Mouse (Mus musculus): ENCODE results near the gene Sacs. TPM values are rescaled to one million over a fixed set of nuclear protein-coding genes. Genes with fewer than 3 reads are reported as not detected.

Gene Sacs
- polyA plus RNA-seq, 1 experiment from 2014 or later, result 2.8 TPM

- Histone ChIP-seq H3K27me3 (no peaks in the 10 kb centered on the region), H3K4me2 (no peak overlapping the region), H3K27ac (no peak overlapping the region), H3K9ac (no peak overlapping the region), H3K4me3 (no peak overlapping the region), H3K4me1 (peaks cover 17% of the 10 kb centered on the region), H3K36me3 (no peaks in the 10 kb centered on the region), H3K9me3 (no peaks in the 10 kb centered on the region)
- whole genome bisulfite sequencing, result 75% methylated on average over 10 of the region's 10 CpGs
- ATAC-seq (ENCODE audit: insufficient number of reproducible peaks, insufficient read depth, low FRiP score, low TSS enrichment, low read depth), result no peak
Observed at GRCm38 (mm10) chr14:61161367-61162334, 23.4 kb downstream of the Sacs start.

GRCm38 (mm10) chr14:61164461-61164860 is 26.2 kb downstream of the Sacs start:
- H3K4me1 ChIP-seq, result peaks cover 17% of the 10 kb centered on the region
- no peaks in the 10 kb centered on the region for H3K27me3 ChIP-seq
- no peak overlapping the region for H3K4me3 ChIP-seq
- WGBS, result 85% methylated on average over 3 of the region's 3 CpGs
- H3K4me2 ChIP-seq, result no peak overlapping the region
- no peaks in the 10 kb centered on the region for H3K9me3 ChIP-seq
- ATAC-seq (ENCODE audit: insufficient number of reproducible peaks, insufficient read depth, low FRiP score, low TSS enrichment, low read depth), result no peak
- H3K36me3 ChIP-seq, result no peaks in the 10 kb centered on the region
- no peak overlapping the region for H3K27ac ChIP-seq
- no peak overlapping the region for H3K9ac ChIP-seq

GRCm38 (mm10) chr14:61165929-61166328 is 27.7 kb downstream of the Sacs start:
- no peaks in the 10 kb centered on the region for H3K36me3 ChIP-seq
- H3K27me3 ChIP-seq, result no peaks in the 10 kb centered on the region
- H3K4me1 ChIP-seq, result peaks cover 14% of the 10 kb centered on the region
- H3K9ac ChIP-seq, result no peak overlapping the region
- ATAC-seq (ENCODE audit: insufficient number of reproducible peaks, insufficient read depth, low FRiP score, low TSS enrichment, low read depth), result no peak
- 88% methylated on average over 9 of the region's 9 CpGs for WGBS
- no peaks in the 10 kb centered on the region for H3K9me3 ChIP-seq
- no peak overlapping the region for H3K4me2 ChIP-seq
- H3K4me3 ChIP-seq, result no peak overlapping the region
- no peak overlapping the region for H3K27ac ChIP-seq

- H3K4me3 ChIP-seq, result no peak overlapping the region
- no peak overlapping the region for H3K4me2 ChIP-seq
- H3K36me3 ChIP-seq, result no peaks in the 10 kb centered on the region
- H3K27ac ChIP-seq, result no peak overlapping the region
- no peaks in the 10 kb centered on the region for H3K9me3 ChIP-seq
- peaks cover 9% of the 10 kb centered on the region for H3K4me1 ChIP-seq
- no peak for ATAC-seq (ENCODE audit: insufficient number of reproducible peaks, insufficient read depth, low FRiP score, low TSS enrichment, low read depth)
- H3K27me3 ChIP-seq, result no peaks in the 10 kb centered on the region
- 86% methylated on average over 5 of the region's 5 CpGs for WGBS
- H3K9ac ChIP-seq, result no peak overlapping the region
Observed at GRCm38 (mm10) chr14:61171261-61171970, 33.2 kb downstream of the Sacs start.

- peak overlapping the region; percentile 86 for H3K4me2 ChIP-seq
- WGBS, result under 1% methylated on average over 46 of the region's 52 CpGs
- H3K4me1 ChIP-seq, result peaks cover 9% of the 10 kb centered on the region
- H3K9ac ChIP-seq, result peak overlapping the region; percentile 82
- H3K9me3 ChIP-seq, result no peaks in the 10 kb centered on the region
- no peaks in the 10 kb centered on the region for H3K36me3 ChIP-seq
- no peaks in the 10 kb centered on the region for H3K27me3 ChIP-seq
- peak overlapping the region; percentile 86 for H3K27ac ChIP-seq
- H3K4me3 ChIP-seq, result peak overlapping the region; percentile 80
- peak; percentile 97 for ATAC-seq (ENCODE audit: insufficient number of reproducible peaks, insufficient read depth, low FRiP score, low TSS enrichment, low read depth)
Observed at GRCm38 (mm10) chr14:61172548-61173158, 34.4 kb downstream of the Sacs start.

GRCm38 (mm10) chr14:61173229-61173628 is 35.0 kb downstream of the Sacs start:
- peak overlapping the region; percentile 86 for H3K4me2 ChIP-seq
- H3K9me3 ChIP-seq, result no peaks in the 10 kb centered on the region
- peak overlapping the region; percentile 86 for H3K27ac ChIP-seq
- peak overlapping the region; percentile 80 for H3K4me3 ChIP-seq
- no peaks in the 10 kb centered on the region for H3K36me3 ChIP-seq
- ATAC-seq (ENCODE audit: insufficient number of reproducible peaks, insufficient read depth, low FRiP score, low TSS enrichment, low read depth), result peak; percentile 40; the same call in 1 of the 2 replicates
- peaks cover 9% of the 10 kb centered on the region for H3K4me1 ChIP-seq
- WGBS, result under 1% methylated on average over 37 of the region's 37 CpGs
- peak overlapping the region; percentile 82 for H3K9ac ChIP-seq
- H3K27me3 ChIP-seq, result no peaks in the 10 kb centered on the region

GRCm38 (mm10) chr14:61191904-61192303 is 53.6 kb downstream of the Sacs start:
- peaks cover 49% of the 10 kb centered on the region for H3K36me3 ChIP-seq
- no peak overlapping the region for H3K27ac ChIP-seq
- no peak overlapping the region for H3K4me3 ChIP-seq
- no peak for ATAC-seq (ENCODE audit: insufficient number of reproducible peaks, insufficient read depth, low FRiP score, low TSS enrichment, low read depth)
- no peak overlapping the region for H3K9ac ChIP-seq
- H3K4me1 ChIP-seq, result no peaks in the 10 kb centered on the region
- no peaks in the 10 kb centered on the region for H3K27me3 ChIP-seq
- no peak overlapping the region for H3K4me2 ChIP-seq
- WGBS, result 85% methylated on average over 7 of the region's 7 CpGs
- no peaks in the 10 kb centered on the region for H3K9me3 ChIP-seq

- ATAC-seq (ENCODE audit: insufficient number of reproducible peaks, insufficient read depth, low FRiP score, low TSS enrichment, low read depth), result no peak
- H3K27ac ChIP-seq, result no peak overlapping the region
- H3K4me3 ChIP-seq, result no peak overlapping the region
- H3K27me3 ChIP-seq, result no peaks in the 10 kb centered on the region
- no peaks in the 10 kb centered on the region for H3K4me1 ChIP-seq
- H3K4me2 ChIP-seq, result no peak overlapping the region
- H3K36me3 ChIP-seq, result peaks cover 53% of the 10 kb centered on the region
- H3K9me3 ChIP-seq, result no peaks in the 10 kb centered on the region
- no peak overlapping the region for H3K9ac ChIP-seq
- 68% methylated on average over 10 of the region's 10 CpGs for WGBS
Observed at GRCm38 (mm10) chr14:61192326-61192725, 54.1 kb downstream of the Sacs start.

GRCm38 (mm10) chr14:61194416-61194815 is 56.2 kb downstream of the Sacs start:
- H3K4me1 ChIP-seq, result no peaks in the 10 kb centered on the region
- ATAC-seq (ENCODE audit: insufficient number of reproducible peaks, insufficient read depth, low FRiP score, low TSS enrichment, low read depth), result no peak
- H3K4me2 ChIP-seq, result no peak overlapping the region
- no peak overlapping the region for H3K27ac ChIP-seq
- H3K27me3 ChIP-seq, result no peaks in the 10 kb centered on the region
- H3K4me3 ChIP-seq, result no peak overlapping the region
- H3K36me3 ChIP-seq, result peaks cover 64% of the 10 kb centered on the region
- no peak overlapping the region for H3K9ac ChIP-seq
- no peaks in the 10 kb centered on the region for H3K9me3 ChIP-seq
- 81% methylated on average over 4 of the region's 4 CpGs for WGBS

- no peak for ATAC-seq (ENCODE audit: insufficient number of reproducible peaks, insufficient read depth, low FRiP score, low TSS enrichment, low read depth)
- H3K4me2 ChIP-seq, result no peak overlapping the region
- H3K4me1 ChIP-seq, result no peaks in the 10 kb centered on the region
- H3K9ac ChIP-seq, result no peak overlapping the region
- no peaks in the 10 kb centered on the region for H3K27me3 ChIP-seq
- WGBS, result 83% methylated on average over 5 of the region's 5 CpGs
- H3K27ac ChIP-seq, result no peak overlapping the region
- peaks cover 77% of the 10 kb centered on the region for H3K36me3 ChIP-seq
- no peaks in the 10 kb centered on the region for H3K9me3 ChIP-seq
- H3K4me3 ChIP-seq, result no peak overlapping the region
Observed at GRCm38 (mm10) chr14:61210111-61210510, 71.9 kb downstream of the Sacs start.

GRCm38 (mm10) chr14:61211754-61212153 is 73.5 kb downstream of the Sacs start:
- Histone ChIP-seq H3K27ac (no peak overlapping the region), H3K4me2 (no peak overlapping the region), H3K9me3 (no peaks in the 10 kb centered on the region), H3K9ac (no peak overlapping the region), H3K4me1 (no peaks in the 10 kb centered on the region), H3K4me3 (no peak overlapping the region), H3K27me3 (no peaks in the 10 kb centered on the region), H3K36me3 (peaks cover 61% of the 10 kb centered on the region)
- no peak for ATAC-seq (ENCODE audit: insufficient number of reproducible peaks, insufficient read depth, low FRiP score, low TSS enrichment, low read depth)
- WGBS, result 95% methylated on average over 6 of the region's 6 CpGs

Data from embryonic facial prominence, embryonic 13.5 days (tissue).